Mouse (Mus musculus): Measurements from ENCODE around the gene Wbp1. TPM values are rescaled to one million over a fixed set of nuclear protein-coding genes. Genes with fewer than 3 reads are reported as not detected.

Gene Wbp1
- 42.1 TPM for polyA plus RNA-seq (2015; fragmentation: Illumina TruSeq; extraction: RNeasy Lipid Tissue Mini Kit (QIAGEN cat#74804); ENCODE audit: insufficient read depth, low read depth, low replicate concordance)

GRCm38 (mm10) chr6:83120930-83121862 is at the start of gene Wbp1:
Wbp1 (minus strand) TSS chr6:83121559.

GRCm38 (mm10) chr6:83165607-83166242 is 44.4 kb upstream of the Wbp1 start, which contains the start of gene Dctn1:
Dctn1 (plus strand) TSS chr6:83165920.

DNA sequence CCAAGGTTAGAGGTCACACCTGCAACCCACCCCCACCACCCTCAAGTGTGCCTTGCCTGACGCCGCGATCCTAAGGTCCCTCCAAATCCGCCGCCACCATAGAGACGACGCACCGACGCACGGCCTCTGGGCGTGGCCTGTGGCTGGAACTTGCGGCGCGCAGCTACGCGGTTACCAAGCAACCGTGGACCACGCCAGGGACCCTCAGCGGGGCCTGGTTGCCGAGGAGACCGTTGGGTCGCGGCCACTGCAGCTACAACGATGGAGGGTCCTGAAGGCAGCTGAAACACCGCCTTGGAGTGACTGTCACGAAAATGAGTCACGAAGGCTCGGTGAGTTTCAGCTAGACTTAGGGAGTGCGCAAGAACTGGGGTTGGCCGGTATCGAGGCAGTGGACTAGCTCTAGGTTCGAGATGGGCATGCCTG is 34.9 kb upstream of the Wbp1 start, which contains the start of the genes Wdr54 and 1700003E16Rik:
Gene Wdr54 (minus strand): TSS at position 139 of the 426 bp plus-strand sequence.
Gene 1700003E16Rik (plus strand): TSS at position 146 of the 426 bp plus-strand sequence.

GRCm38 (mm10) chr6:83134951-83135513 is 13.7 kb upstream of the Wbp1 start, which contains the start of gene Rtkn:
Rtkn (plus strand) TSS chr6:83135463.

DNA sequence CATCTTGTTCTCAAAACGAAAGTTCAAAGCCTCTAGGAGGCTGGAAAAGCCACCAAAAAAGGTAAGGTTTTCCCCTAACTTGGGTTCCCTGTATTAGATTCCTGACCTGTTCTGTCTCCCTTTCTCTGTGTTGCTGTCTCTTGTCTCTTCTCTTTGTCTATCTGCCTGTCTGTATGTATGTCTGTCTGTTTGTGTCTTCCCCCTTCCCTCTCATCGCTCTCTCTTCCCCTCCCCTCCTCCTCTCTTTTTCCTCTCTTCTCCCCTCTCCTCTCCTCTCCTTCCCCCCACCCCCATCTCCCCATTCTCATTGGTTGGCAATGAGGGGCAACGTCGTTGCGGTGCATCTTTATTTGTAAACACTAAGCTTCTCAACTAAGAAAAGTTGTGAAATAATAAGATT is 4.0 kb upstream of the Wbp1 start, which contains the start of gene Ino80b:
Gene Ino80b (minus strand): TSS at position 101 of the 400 bp plus-strand sequence.

GRCm38 (mm10) chr6:83115011-83115671 is 6.2 kb downstream of the Wbp1 start, which contains the start of gene Mogs:
Mogs (plus strand) TSS chr6:83115496.

GRCm38 (mm10) chr6:83108762-83109668 is 12.3 kb downstream of the Wbp1 start, which contains the start of gene Mrpl53:
Mrpl53 (plus strand) TSS chr6:83109040.

DNA sequence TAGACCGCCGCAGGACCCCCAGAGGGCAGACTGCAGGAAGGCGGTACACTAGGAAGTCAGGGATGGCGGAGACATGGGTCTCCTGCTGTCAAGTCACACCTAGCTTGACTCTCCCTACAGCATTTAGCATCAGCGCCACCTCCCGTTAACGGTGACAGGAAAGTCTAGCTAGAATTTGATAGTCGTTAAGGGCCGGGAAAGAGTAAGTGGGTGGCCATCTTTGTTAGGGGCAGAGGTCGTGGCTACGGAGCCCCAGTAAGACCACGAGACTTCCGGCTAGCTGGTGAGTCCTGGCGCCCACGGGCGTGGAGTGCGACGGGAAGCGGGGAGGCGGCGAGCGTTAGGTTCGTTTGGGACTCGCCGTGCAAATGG is 20.1 kb downstream of the Wbp1 start, which contains the start of the genes Ccdc142 and Gm42688:
Gene Ccdc142 (plus strand): TSS at position 286 of the 372 bp plus-strand sequence.
Gene Gm42688 (plus strand): TSS at position 302 of the 372 bp plus-strand sequence.

GRCm38 (mm10) chr6:83086121-83087035 is 35.0 kb downstream of the Wbp1 start, which contains the start of gene Lbx2:
Lbx2 (plus strand) TSS chr6:83086367.

GRCm38 (mm10) chr6:83077630-83078323 is 43.6 kb downstream of the Wbp1 start, which contains the start of gene Pcgf1:
Pcgf1 (plus strand) TSS chr6:83077869.

GRCm38 (mm10) chr6:83070247-83070310 is 51.3 kb downstream of the Wbp1 start, which contains the start of gene Tlx2:
Tlx2 (minus strand) TSS chr6:83070293.

Other genes starting within 250 kb of the Wbp1 start
- gene Sema4f, start 181.8 kb downstream of the Wbp1 start, polyA plus RNA-seq (2015; fragmentation: Illumina TruSeq; extraction: RNeasy Lipid Tissue Mini Kit (QIAGEN cat#74804); ENCODE audit: insufficient read depth, low read depth, low replicate concordance): 0.26 TPM
- not detected for gene M1ap, start 174.7 kb downstream of the Wbp1 start, polyA plus RNA-seq (2015; fragmentation: Illumina TruSeq; extraction: RNeasy Lipid Tissue Mini Kit (QIAGEN cat#74804); ENCODE audit: insufficient read depth, low read depth, low replicate concordance)
- 1.8 TPM for gene Dok1, start 88.1 kb downstream of the Wbp1 start, polyA plus RNA-seq (2015; fragmentation: Illumina TruSeq; extraction: RNeasy Lipid Tissue Mini Kit (QIAGEN cat#74804); ENCODE audit: insufficient read depth, low read depth, low replicate concordance)
- 1.8 TPM for gene Loxl3, start 87.4 kb downstream of the Wbp1 start, polyA plus RNA-seq (2015; fragmentation: Illumina TruSeq; extraction: RNeasy Lipid Tissue Mini Kit (QIAGEN cat#74804); ENCODE audit: insufficient read depth, low read depth, low replicate concordance)
- gene Aup1, start 67.0 kb downstream of the Wbp1 start, polyA plus RNA-seq (2015; fragmentation: Illumina TruSeq; extraction: RNeasy Lipid Tissue Mini Kit (QIAGEN cat#74804); ENCODE audit: insufficient read depth, low read depth, low replicate concordance): 146 TPM
- 40.7 TPM for gene Htra2, start 66.3 kb downstream of the Wbp1 start, polyA plus RNA-seq (2015; fragmentation: Illumina TruSeq; extraction: RNeasy Lipid Tissue Mini Kit (QIAGEN cat#74804); ENCODE audit: insufficient read depth, low read depth, low replicate concordance)
- gene Dqx1, start 63.7 kb downstream of the Wbp1 start, polyA plus RNA-seq (2015; fragmentation: Illumina TruSeq; extraction: RNeasy Lipid Tissue Mini Kit (QIAGEN cat#74804); ENCODE audit: insufficient read depth, low read depth, low replicate concordance): 1.5 TPM
- not detected for gene Tlx2, start 51.3 kb downstream of the Wbp1 start, polyA plus RNA-seq (2015; fragmentation: Illumina TruSeq; extraction: RNeasy Lipid Tissue Mini Kit (QIAGEN cat#74804); ENCODE audit: insufficient read depth, low read depth, low replicate concordance)
- 7.6 TPM for gene Pcgf1, start 43.7 kb downstream of the Wbp1 start, polyA plus RNA-seq (2015; fragmentation: Illumina TruSeq; extraction: RNeasy Lipid Tissue Mini Kit (QIAGEN cat#74804); ENCODE audit: insufficient read depth, low read depth, low replicate concordance)
- gene Lbx2, start 35.2 kb downstream of the Wbp1 start, polyA plus RNA-seq (2015; fragmentation: Illumina TruSeq; extraction: RNeasy Lipid Tissue Mini Kit (QIAGEN cat#74804); ENCODE audit: insufficient read depth, low read depth, low replicate concordance): not detected
- not detected for gene Ccdc142, start 20.0 kb downstream of the Wbp1 start, polyA plus RNA-seq (2015; fragmentation: Illumina TruSeq; extraction: RNeasy Lipid Tissue Mini Kit (QIAGEN cat#74804); ENCODE audit: insufficient read depth, low read depth, low replicate concordance)
- gene Gm42688, start 19.9 kb downstream of the Wbp1 start, polyA plus RNA-seq (2015; fragmentation: Illumina TruSeq; extraction: RNeasy Lipid Tissue Mini Kit (QIAGEN cat#74804); ENCODE audit: insufficient read depth, low read depth, low replicate concordance): 1.1 TPM
- 31.8 TPM for gene Mrpl53, start 12.5 kb downstream of the Wbp1 start, polyA plus RNA-seq (2015; fragmentation: Illumina TruSeq; extraction: RNeasy Lipid Tissue Mini Kit (QIAGEN cat#74804); ENCODE audit: insufficient read depth, low read depth, low replicate concordance)
- gene Mogs, start 6.1 kb downstream of the Wbp1 start, polyA plus RNA-seq (2015; fragmentation: Illumina TruSeq; extraction: RNeasy Lipid Tissue Mini Kit (QIAGEN cat#74804); ENCODE audit: insufficient read depth, low read depth, low replicate concordance): 16.5 TPM
- gene Ino80b, start 3.9 kb upstream of the Wbp1 start, polyA plus RNA-seq (2015; fragmentation: Illumina TruSeq; extraction: RNeasy Lipid Tissue Mini Kit (QIAGEN cat#74804); ENCODE audit: insufficient read depth, low read depth, low replicate concordance): 6.9 TPM
- gene Rtkn, start 13.9 kb upstream of the Wbp1 start, polyA plus RNA-seq (2015; fragmentation: Illumina TruSeq; extraction: RNeasy Lipid Tissue Mini Kit (QIAGEN cat#74804); ENCODE audit: insufficient read depth, low read depth, low replicate concordance): 12.4 TPM
- 1.5 TPM for gene Wdr54, start 34.8 kb upstream of the Wbp1 start, polyA plus RNA-seq (2015; fragmentation: Illumina TruSeq; extraction: RNeasy Lipid Tissue Mini Kit (QIAGEN cat#74804); ENCODE audit: insufficient read depth, low read depth, low replicate concordance)
- gene 1700003E16Rik, start 34.8 kb upstream of the Wbp1 start, polyA plus RNA-seq (2015; fragmentation: Illumina TruSeq; extraction: RNeasy Lipid Tissue Mini Kit (QIAGEN cat#74804); ENCODE audit: insufficient read depth, low read depth, low replicate concordance): not detected
- gene Dctn1, start 44.4 kb upstream of the Wbp1 start, polyA plus RNA-seq (2015; fragmentation: Illumina TruSeq; extraction: RNeasy Lipid Tissue Mini Kit (QIAGEN cat#74804); ENCODE audit: insufficient read depth, low read depth, low replicate concordance): 29.3 TPM
- gene Slc4a5, start 98.3 kb upstream of the Wbp1 start, polyA plus RNA-seq (2015; fragmentation: Illumina TruSeq; extraction: RNeasy Lipid Tissue Mini Kit (QIAGEN cat#74804); ENCODE audit: insufficient read depth, low read depth, low replicate concordance): not detected
- 19.5 TPM for gene Mthfd2, start 204.3 kb upstream of the Wbp1 start, polyA plus RNA-seq (2015; fragmentation: Illumina TruSeq; extraction: RNeasy Lipid Tissue Mini Kit (QIAGEN cat#74804); ENCODE audit: insufficient read depth, low read depth, low replicate concordance)
- gene Mob1a, start 204.5 kb upstream of the Wbp1 start, polyA plus RNA-seq (2015; fragmentation: Illumina TruSeq; extraction: RNeasy Lipid Tissue Mini Kit (QIAGEN cat#74804); ENCODE audit: insufficient read depth, low read depth, low replicate concordance): 11.3 TPM
- gene Bola3, start 227.6 kb upstream of the Wbp1 start, polyA plus RNA-seq (2015; fragmentation: Illumina TruSeq; extraction: RNeasy Lipid Tissue Mini Kit (QIAGEN cat#74804); ENCODE audit: insufficient read depth, low read depth, low replicate concordance): 5.8 TPM